Mouse (Mus musculus) myocyte (in vitro differentiated cells): ENCODE results near the gene Samd1. TPM values are rescaled to one million over a fixed set of nuclear protein-coding genes. Genes with fewer than 3 reads are reported as not detected.

Source experiments
- H3K27me3 ChIP-seq: one replicate; pipeline ENCODE4 v1.6.1; 2011; ENCODE audit not compliant: control insufficient read depth, insufficient read depth, insufficient read length
- H3K36me3 ChIP-seq: one replicate; pipeline ENCODE4 v1.6.1; 2011; ENCODE audit not compliant: control insufficient read depth, insufficient read depth
- H3K4me2 ChIP-seq: one replicate; pipeline ENCODE4 v1.6.1; 2011; ENCODE audit warnings: low read depth, control low read depth
- H3K4me3 ChIP-seq: one replicate; pipeline ENCODE4 v1.5.1; 2011; ENCODE audit warnings: mild to moderate bottlenecking, control low read depth, moderate library complexity
- H3K79me2 ChIP-seq: one replicate; pipeline ENCODE4 v1.6.1; 2011; ENCODE audit not compliant: control insufficient read depth, insufficient read depth
- H3ac ChIP-seq: one replicate; pipeline ENCODE4 v1.6.1; 2011; ENCODE audit not compliant: control insufficient read depth, insufficient read length
- CEBPB ChIP-seq: IDR thresholded peaks from 2 replicates; pipeline ENCODE4 v1.6.1; 2011; ENCODE audit warnings: mild to moderate bottlenecking, moderate library complexity; ENCODE audit not compliant: poor library complexity, insufficient read depth, severe bottlenecking
- E2F4 ChIP-seq: IDR thresholded peaks from one replicate; pipeline ENCODE4 v1.6.1; 2011; ENCODE audit warnings: mild to moderate bottlenecking, control low read depth, moderate library complexity; ENCODE audit not compliant: insufficient read depth
- MAX ChIP-seq: IDR thresholded peaks from one replicate; pipeline ENCODE4 v1.6.1; 2011; ENCODE audit warnings: low read depth, mild to moderate bottlenecking, control low read depth
- MYOD1 ChIP-seq, 3 experiments: IDR thresholded peaks; one replicate each; pipeline ENCODE4 v1.6.1; 2011; ENCODE audit warnings: control low read depth in 2 of 3, low read depth in 2 of 3, mild to moderate bottlenecking in 2 of 3, moderate library complexity in 1 of 3; ENCODE audit not compliant: insufficient read length in 2 of 3, control insufficient read depth in 1 of 3
- MYOG ChIP-seq, 3 experiments: IDR thresholded peaks; one replicate each; pipeline ENCODE4 v1.6.1; 2011; ENCODE audit warnings: control low read depth in 2 of 3, low read depth in 2 of 3, mild to moderate bottlenecking in 2 of 3; ENCODE audit not compliant: insufficient read length in 2 of 3, control insufficient read depth in 1 of 3, insufficient read depth in 1 of 3
- POLR2A ChIP-seq: IDR thresholded peaks from one replicate; pipeline ENCODE4 v1.6.1; 2011; ENCODE audit warnings: low read depth, mild to moderate bottlenecking, control low read depth, moderate library complexity; ENCODE audit not compliant: insufficient read length
- POLR2AphosphoS2 ChIP-seq: IDR thresholded peaks from one replicate; pipeline ENCODE4 v1.6.1; 2011; ENCODE audit warnings: low read depth, control low read depth; ENCODE audit not compliant: insufficient read length
- REST ChIP-seq: IDR thresholded peaks from one replicate; pipeline ENCODE4 v1.6.1; 2011; ENCODE audit warnings: mild to moderate bottlenecking, control low read depth, moderate library complexity; ENCODE audit not compliant: insufficient read depth, insufficient read length
- SRF ChIP-seq: IDR thresholded peaks from one replicate; pipeline ENCODE4 v1.6.1; 2011; ENCODE audit warnings: low read depth; ENCODE audit not compliant: control insufficient read depth, insufficient read length
- TCF12 ChIP-seq: IDR thresholded peaks from one replicate; pipeline ENCODE4 v1.6.1; 2011; ENCODE audit warnings: mild to moderate bottlenecking, control low read depth; ENCODE audit not compliant: poor library complexity, insufficient read depth, severe bottlenecking
- TCF3 ChIP-seq: IDR thresholded peaks from one replicate; pipeline ENCODE4 v1.6.1; 2011; ENCODE audit warnings: low read depth, control low read depth; ENCODE audit not compliant: insufficient read length
- USF1 ChIP-seq: IDR thresholded peaks from one replicate; pipeline ENCODE4 v1.6.1; 2011; ENCODE audit warnings: low read depth, mild to moderate bottlenecking, control low read depth, moderate library complexity
- polyA plus RNA-seq: library from polyadenylated mRNA; unstranded; fragments of >200 nt; fragmentation: generic; extraction: Trizol; gene quantifications from one replicate; pipeline ENCODE4 v1.2.1, GENCODE M21; 2012; ENCODE audit warnings: missing spikeins

Samd1 gene
- polyA plus RNA-seq, 1 experiment: 30.6 TPM

DNA sequence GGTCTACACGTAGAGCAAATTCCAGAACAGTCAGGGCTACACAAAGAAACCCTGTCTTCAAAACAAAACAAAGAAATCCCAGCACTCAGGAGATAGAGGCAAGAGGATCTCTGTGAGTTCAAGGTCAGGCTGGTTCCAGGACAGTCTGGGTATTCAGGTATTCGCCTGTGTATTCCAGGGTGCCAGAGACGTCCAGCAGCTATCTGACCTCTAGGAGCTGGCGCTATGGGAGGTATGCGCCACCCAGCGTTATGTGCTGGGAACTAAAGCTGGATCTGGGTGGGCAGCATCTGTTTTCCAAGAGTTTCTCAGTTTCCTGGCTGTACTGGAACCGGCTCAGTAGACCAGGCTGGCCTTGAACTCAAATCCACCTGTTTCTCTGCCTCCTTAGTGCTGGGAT is 10.9 kb downstream of the Samd1 start:
- Histone ChIP-seq H3K27me3 (peaks cover 8% of the 10 kb centered on the region), H3ac (no peak overlapping the region), H3K4me2 (no peak overlapping the region), H3K4me3 (no peak overlapping the region), H3K36me3 (no peaks in the 10 kb centered on the region), H3K79me2 (no peaks in the 10 kb centered on the region)
- TF ChIP-seq POLR2AphosphoS2: no peak
- no peak for TF ChIP-seq MAX
- TF ChIP-seq TCF3: no peak
- TF ChIP-seq USF1: no peak
- TF ChIP-seq MYOG (IDR thresholded peaks at IDR 0.05; ENCODE audit: control insufficient read depth in 1 of 3, insufficient read depth in 1 of 3, insufficient read length in 2 of 3, low read depth in 2 of 3): no peak
- TF ChIP-seq REST: no peak
- no peak for TF ChIP-seq POLR2A
- TF ChIP-seq CEBPB: no peak
- no peak for TF ChIP-seq MYOD1 (IDR thresholded peaks at IDR 0.05; ENCODE audit: control insufficient read depth in 1 of 3, insufficient read length in 2 of 3, low read depth in 2 of 3)
- TF ChIP-seq TCF12: no peak
- TF ChIP-seq E2F4: no peak
- no peak for TF ChIP-seq SRF

DNA sequence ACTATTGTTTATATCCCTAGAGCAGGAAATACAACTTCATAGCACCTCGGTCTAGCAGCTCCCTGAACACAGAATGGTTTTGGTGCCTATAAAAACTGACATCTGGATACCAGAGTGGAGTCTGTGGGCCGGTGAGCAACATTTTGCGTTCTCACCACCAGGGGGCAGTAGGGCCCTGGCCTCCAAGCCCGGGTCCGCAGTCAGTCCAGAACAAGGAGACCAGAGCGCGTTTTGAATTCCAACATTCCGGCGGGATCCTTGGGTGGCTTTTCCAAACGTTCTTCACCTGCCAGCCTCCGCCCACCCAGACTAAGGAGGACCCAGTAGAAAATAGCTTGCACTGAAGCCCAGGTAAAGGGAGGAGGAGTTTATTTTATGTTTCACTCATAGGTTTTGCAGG is 12.4 kb downstream of the Samd1 start:
- Histone ChIP-seq H3K27me3 (peaks cover 8% of the 10 kb centered on the region), H3K4me2 (peak overlapping the region; percentile 31), H3ac (no peak overlapping the region), H3K36me3 (no peaks in the 10 kb centered on the region), H3K4me3 (no peak overlapping the region), H3K79me2 (no peaks in the 10 kb centered on the region)
- TF ChIP-seq MYOG (IDR thresholded peaks at IDR 0.05; ENCODE audit: control insufficient read depth in 1 of 3, insufficient read depth in 1 of 3, insufficient read length in 2 of 3, low read depth in 2 of 3): peak in 1 of 3 experiments; percentile 13
- no peak for TF ChIP-seq TCF3

DNA sequence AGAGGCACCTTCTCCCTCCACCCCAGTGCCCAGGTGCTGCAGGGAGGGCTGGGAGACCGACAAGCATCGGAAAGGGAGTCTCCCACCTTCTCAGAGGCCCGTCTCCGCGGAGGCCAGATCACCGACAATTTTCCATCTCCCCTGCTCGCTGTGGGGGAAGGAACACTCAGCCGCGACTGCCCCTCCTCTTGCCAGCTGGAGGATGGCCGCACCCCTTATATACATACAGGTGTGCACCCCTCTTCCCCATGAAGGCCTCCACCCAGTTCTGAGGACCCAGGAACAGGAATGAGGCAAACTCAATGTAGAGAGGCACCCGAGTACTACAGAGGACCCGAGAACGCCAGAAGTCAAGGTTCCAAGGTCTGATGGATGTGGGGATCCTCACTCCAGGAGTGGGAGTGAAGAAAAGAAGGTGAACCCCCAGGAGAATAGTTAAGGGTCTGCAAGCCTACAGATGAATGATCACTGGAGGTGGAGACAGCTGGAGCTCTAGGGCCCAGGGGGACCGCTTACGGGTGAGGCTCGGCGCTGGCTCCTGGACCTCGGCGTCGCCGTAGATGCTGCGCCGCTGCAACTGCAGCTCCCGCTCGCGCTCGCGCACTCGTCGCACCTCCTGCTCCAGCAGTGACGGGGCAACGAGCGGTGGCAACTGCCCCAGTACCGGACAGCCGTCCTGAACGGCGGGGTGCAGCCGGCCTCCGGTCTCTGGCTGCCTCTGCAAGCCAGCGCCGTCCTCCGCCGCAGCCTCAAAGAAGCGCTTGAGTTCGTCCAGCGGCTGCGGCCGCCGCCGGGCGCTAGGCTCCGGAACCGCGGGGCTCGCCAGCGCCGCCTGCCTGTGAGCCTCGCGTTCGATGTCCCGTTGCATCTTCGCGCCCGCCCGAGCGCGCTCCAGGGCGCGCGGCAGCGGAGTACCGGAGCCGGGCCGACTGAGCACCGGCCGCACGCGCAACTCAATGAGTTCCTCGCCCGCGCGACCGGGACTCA is 13.4 kb downstream of the Samd1 start:
- TF ChIP-seq MAX: no peak
- TF ChIP-seq REST: no peak
- peak in 1 of 3 experiments; percentile 30 for TF ChIP-seq MYOG (IDR thresholded peaks at IDR 0.05; ENCODE audit: control insufficient read depth in 1 of 3, insufficient read depth in 1 of 3, insufficient read length in 2 of 3, low read depth in 2 of 3)
- peaks cover 8% of the 10 kb centered on the region for H3K27me3 ChIP-seq
- H3K4me2 ChIP-seq: peak overlapping the region; percentile 90
- no peaks in the 10 kb centered on the region for H3K79me2 ChIP-seq
- H3K4me3 ChIP-seq: peak overlapping the region; percentile 1
- H3ac ChIP-seq: peak overlapping the region; percentile 26
- H3K36me3 ChIP-seq: no peaks in the 10 kb centered on the region

DNA sequence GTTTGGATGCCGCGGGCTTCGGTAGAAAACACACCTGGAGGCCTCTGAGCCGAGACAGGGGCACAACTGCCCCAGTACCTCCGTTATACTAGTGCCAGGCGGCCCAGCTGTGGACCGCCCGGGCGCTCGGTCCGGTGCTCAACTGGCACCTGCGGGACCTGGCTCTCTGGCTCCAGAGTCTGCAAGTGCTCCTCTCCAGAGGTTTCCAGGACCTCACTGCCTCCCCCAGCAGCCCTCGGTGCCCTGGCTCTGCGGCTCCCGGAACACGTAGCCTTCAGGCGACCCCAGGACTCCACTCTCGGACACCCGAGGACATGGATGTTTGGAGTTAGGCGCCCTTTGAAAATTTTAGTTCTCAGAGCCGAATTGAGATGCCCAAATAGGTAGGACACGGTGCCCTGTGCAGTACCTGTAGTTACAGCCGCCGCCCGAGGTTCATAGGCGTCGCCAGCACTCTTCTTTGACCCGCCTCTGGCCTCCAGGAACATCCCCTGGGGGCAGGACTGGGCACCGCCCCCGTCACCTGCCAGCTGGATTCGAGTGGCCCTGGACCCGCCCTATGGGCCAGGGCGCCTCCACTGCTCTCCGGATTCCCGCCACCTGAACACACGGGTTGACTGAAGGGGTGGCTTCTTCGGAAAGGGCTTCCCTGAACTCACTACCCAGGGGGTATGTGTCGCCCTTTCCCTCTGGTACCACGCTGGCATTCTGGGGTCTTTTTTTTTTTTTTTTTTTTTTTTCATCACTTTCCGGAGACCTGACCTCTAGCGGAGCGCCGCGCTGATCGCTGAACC is 14.4 kb downstream of the Samd1 start, which contains the start of gene 2210011C24Rik:
TSS of gene 2210011C24Rik (minus strand) at position 467 of the 794 bp plus-strand sequence.
- no peak for TF ChIP-seq TCF12
- Histone ChIP-seq H3K36me3 (no peaks in the 10 kb centered on the region), H3K27me3 (peaks cover 8% of the 10 kb centered on the region), H3ac (peak within 1 kb of the TSS; percentile 26), H3K4me2 (peak within 1 kb of the TSS; percentile 90), H3K4me3 (peak within 1 kb of the TSS; percentile 1), H3K79me2 (no peaks in the 10 kb centered on the region)

DNA sequence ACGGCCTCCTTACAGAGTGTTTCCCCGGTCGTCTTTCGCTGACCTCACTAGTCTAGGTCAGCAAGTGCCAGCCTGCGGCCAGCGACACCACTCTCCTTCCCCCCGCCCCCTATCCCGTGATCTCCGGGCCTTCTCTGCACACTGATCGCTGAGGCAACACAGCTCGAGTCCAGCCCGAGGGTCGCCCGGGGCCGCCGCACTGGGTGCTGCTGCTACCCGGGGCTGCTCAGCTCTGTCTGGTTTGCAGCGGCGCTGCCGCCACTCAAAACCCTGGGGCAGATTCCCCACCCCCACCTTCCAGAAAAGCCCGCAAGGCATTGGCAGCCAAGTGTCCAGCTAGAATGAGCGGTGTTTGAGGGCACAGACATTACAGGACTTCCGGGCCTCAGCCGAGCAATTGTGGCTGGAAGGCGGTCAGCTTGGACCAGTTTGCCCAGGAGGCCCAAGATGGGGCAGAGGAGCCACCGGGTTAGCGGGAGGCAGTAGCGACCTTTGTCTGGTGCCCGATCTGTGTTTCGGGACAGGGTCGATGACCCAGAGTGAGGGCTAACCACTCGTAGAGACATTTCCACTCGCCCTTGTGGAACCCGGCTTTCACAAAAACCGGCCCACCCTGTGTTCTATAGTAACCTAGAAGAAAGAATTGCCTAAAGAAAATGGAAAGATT is 15.2 kb downstream of the Samd1 start:
- H3K36me3 ChIP-seq: no peaks in the 10 kb centered on the region
- peaks cover 8% of the 10 kb centered on the region for H3K27me3 ChIP-seq
- H3ac ChIP-seq: no peak overlapping the region
- TF ChIP-seq MYOD1 (IDR thresholded peaks at IDR 0.05; ENCODE audit: control insufficient read depth in 1 of 3, insufficient read length in 2 of 3, low read depth in 2 of 3) (no peak), MAX (no peak), CEBPB (no peak), SRF (no peak), POLR2A (no peak), USF1 (no peak), TCF12 (no peak), REST (no peak), POLR2AphosphoS2 (no peak), MYOG (IDR thresholded peaks at IDR 0.05; ENCODE audit: control insufficient read depth in 1 of 3, insufficient read depth in 1 of 3, insufficient read length in 2 of 3, low read depth in 2 of 3) (no peak), TCF3 (no peak), E2F4 (no peak)
- H3K4me3 ChIP-seq: no peak overlapping the region
- H3K79me2 ChIP-seq: no peaks in the 10 kb centered on the region
- H3K4me2 ChIP-seq: no peak overlapping the region
